Mouse (Mus musculus) adrenal gland, postnatal 14 days (tissue): ENCODE results near the gene Rsph10b. TPM values are rescaled to one million over a fixed set of nuclear protein-coding genes. Genes with fewer than 3 reads are reported as not detected.

ENCODE experiments used
- DNase-seq: peaks from one replicate; pipeline ENCODE4 v3.0.0; 2021; ENCODE audit warnings: mixed read lengths
- long read RNA-seq, 2 experiments: library from polyadenylated mRNA; stranded (forward); transcript quantifications; one replicate each; pipeline ENCODE4 v2.0.0; 2021
- total RNA-seq: library from RNA; stranded (reverse); gene quantifications from 2 replicates; pipeline ENCODE4 v1.2.3, GENCODE M21; 2021

The Rsph10b gene
- total RNA-seq = 1.3 and 1.7 TPM in 2 replicates
- long read RNA-seq, experiment 1, partial matches to known transcripts = 0 of 3 reads
- long read RNA-seq, experiment 1, other reads (novel, unspliced or antisense) = 3 of 3 reads
- long read RNA-seq, experiment 2 = 0 reads

DNA sequence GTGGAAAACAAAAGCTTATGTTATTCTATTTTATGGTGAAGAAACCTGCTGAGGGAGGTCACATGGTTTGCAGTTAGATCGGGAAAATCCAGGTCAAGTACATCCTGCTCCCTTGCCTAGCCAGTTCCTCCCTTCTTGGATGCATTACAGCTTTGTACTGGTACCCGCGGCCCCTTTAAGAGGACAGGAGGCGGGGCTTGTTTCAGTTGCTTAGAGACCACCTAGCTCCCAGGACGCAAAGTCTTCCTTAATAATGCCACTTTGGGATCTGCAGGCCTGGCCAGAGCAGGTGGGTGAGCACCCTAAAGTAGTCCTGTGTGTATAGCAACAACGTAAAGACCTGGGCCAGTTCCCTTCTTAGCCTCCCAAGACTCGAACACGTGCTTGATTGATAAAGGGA, at the start of gene Rsph10b:
Rsph10b (plus strand) TSS at position 205 of the 400 bp plus-strand sequence.
- peak; percentile 50 for DNase-seq

DNA sequence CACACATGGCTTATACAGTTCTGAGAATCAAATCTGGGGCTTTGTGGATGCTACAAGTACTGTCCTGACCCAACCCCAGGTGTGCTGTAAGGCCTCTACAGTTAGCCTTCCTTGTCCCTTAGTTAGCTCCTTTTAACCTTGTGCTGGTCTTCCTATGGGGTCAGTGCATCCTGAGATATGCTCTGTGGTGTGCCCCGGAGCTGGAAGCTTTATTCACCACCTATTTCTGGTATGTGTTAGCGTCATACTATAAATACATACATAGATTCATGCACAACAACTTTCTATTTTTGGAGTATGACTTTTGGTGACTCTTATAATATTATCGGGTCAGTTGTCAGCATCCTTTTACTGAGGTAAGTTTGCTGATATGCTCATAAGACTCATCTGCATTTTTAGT, 47.6 kb upstream of the Rsph10b start:
- no peak for DNase-seq

DNA sequence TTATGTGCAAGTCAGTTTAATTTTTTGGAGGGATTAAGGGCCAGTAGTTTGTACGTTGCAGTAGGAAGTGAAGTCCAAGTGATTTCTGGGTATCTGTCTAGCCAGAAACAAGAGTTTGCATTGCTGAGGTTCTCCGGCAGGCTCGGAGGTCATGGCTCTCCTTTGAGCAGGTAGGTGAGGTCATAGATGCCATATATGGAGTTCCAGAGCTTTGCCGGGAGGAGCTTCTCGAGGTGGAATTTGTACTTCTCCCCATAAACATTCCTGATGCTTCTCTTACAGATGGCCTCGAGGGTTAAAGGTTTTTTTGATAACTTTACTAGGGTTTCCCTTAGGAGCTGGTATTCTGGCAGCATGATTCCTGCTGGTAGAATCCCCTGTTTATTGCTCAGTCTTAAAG, 42.1 kb upstream of the Rsph10b start:
- no peak for DNase-seq

DNA sequence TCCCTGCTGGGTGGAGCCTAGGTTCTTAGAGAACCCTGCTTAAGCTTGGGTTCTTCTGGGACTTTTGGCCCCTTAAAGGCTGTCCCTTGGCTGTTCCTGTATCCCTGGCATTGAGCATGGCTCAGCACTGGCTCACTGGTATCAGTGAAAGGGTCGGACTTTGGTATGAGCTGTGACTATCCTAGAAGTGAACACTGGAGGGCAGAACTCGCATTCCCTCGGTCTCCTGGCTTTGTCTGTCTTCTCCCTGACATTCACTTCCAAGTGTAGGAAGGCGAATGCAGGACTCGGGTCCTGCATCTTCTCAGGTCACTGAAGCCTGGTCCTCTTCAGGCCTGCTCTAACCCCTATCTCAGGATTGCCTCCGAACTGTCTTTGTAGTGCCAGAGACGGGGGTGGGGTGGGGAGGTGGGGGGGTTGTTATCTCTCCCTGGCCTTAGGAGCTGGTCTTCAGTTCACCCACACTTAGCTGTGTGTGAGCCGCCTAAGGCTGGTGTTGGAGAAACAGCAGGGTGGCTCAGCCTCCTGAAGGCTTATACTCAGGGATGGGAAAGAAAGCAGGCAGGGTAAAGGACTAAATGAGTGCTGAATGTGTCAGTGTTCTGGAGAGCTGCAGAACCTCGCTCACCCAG, 40.5 kb upstream of the Rsph10b start:
- DNase-seq = no peak

DNA sequence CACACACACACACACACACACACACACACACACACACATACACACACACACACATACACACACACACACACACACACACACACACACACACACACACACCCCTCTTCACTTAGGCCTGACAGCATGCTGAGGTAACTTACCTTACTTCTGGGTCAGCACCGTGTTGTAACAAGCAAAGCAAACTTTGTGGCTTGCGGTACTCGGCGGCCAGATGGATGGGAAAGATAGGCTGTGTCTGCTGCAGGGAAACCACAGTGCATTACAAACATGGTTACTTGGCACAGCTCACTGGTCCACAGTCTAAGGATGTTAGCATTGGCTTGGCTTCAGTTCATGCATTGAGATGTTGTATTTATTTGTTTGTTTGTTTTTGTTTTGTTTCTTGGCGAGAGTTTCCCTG, 39.4 kb upstream of the Rsph10b start:
- no peak for DNase-seq

DNA sequence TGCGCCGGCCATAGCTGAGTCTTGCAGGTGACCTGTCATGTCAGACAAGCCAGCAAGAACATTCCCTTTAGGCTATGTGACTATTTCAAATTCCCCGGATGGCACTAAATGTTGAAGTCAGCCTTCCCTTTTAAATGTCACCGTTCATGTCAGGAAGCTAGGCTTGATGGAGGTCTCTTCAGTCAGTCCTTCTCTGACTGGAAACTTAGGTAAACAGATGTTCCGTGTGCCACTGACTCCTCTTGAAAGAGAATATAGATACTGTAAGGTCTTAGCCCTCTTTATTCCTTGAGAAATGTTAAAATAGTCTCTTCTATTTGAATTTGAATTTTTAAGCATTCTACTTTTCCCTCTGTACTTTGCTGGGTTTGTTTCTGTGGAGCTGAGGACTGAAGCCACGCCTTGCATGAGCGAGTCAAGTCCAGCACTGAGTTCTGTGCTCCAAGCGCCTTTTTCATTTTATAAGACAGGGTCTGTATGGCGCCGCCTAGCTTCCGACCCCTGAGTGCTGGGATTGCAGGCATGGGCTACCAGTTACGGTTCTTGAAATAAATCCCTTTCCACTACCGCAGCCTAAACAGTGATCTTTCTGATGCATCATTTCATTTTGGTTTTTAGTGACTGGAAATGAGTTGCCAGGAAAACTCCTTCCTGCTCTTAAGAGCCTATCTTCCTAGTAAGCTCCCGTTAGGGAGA, 35.1 kb upstream of the Rsph10b start, which contains the start of gene Ankrd61:
Ankrd61 (minus strand) TSS at position 51 of the 696 bp plus-strand sequence.
- no peak for DNase-seq

DNA sequence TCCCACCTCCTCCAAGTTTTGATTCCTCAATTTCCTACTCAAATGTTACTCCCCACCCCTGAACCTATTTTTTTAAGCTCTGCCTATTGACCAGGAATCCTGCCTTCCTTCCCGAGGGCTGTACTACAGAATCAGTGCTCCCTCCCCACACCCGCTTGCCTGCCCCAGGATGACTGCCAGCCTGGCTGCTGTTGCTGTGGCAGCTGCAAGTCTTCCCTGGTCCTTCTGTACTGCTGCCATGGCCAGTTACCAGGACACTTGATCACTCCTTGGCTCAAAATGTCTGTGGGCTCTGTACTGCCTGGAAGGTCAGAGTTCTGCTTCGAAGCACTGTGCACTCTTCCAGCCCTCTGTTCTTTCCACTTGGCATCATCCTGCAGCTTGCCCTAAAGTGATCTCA, 30.7 kb upstream of the Rsph10b start:
- peak; percentile 16 for DNase-seq

DNA sequence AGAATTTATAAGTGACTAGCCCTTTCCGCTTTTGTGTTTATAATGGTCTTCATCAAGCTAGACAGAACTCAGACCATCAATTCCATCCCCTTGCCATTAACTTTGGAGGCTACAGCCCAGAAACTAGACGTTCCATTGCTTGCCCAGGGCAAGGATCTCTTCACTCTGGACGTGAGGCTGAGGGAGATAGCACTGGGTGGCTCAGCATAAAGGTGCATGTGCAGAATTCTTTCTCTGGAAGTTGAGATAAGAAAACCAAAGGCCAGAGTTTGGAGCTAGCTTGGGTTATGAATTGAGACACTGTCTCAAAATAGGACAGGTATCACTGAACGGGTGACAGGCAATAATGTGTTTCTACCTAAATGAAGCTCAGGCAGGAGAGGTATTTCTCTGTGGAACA, 29.0 kb upstream of the Rsph10b start:
- no peak for DNase-seq

DNA sequence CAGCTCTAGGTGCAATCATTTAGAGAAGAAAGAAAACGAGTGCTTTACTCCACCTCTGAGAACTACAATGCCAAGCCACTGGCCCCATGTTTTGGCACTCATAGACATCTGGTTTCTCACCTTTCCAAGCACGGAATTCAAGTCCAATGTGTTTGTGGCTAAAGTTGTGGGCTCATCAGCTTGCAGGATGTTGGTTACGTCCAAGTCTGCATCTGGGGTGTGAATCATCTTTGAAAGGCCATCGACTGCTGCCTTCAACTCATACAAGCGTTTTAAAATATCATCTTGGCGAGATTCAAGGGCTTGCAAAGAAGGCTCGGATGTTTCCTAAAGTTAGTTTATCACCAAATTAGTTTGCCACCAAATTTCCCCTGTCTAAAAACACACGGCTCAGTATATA, 26.4 kb upstream of the Rsph10b start:
- DNase-seq = no peak

DNA sequence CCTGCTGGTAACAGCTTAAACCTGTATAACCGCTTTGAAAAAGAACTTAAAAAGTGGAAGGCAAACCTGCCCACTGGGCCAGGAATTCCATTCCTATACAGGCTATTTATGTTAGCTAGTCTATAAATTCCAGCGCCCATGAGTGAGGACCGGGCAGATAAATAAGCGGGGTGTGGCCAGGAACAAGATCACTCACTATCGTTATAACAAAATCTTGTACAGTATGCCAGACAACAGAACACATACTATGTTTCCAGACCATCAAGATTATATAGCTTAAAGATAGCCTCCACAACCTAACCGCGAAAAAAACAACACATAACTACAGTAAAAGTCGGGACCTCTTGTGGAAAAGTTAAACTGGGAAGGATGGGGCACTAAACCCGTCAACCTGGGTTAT, 23.9 kb upstream of the Rsph10b start:
- no peak for DNase-seq

DNA sequence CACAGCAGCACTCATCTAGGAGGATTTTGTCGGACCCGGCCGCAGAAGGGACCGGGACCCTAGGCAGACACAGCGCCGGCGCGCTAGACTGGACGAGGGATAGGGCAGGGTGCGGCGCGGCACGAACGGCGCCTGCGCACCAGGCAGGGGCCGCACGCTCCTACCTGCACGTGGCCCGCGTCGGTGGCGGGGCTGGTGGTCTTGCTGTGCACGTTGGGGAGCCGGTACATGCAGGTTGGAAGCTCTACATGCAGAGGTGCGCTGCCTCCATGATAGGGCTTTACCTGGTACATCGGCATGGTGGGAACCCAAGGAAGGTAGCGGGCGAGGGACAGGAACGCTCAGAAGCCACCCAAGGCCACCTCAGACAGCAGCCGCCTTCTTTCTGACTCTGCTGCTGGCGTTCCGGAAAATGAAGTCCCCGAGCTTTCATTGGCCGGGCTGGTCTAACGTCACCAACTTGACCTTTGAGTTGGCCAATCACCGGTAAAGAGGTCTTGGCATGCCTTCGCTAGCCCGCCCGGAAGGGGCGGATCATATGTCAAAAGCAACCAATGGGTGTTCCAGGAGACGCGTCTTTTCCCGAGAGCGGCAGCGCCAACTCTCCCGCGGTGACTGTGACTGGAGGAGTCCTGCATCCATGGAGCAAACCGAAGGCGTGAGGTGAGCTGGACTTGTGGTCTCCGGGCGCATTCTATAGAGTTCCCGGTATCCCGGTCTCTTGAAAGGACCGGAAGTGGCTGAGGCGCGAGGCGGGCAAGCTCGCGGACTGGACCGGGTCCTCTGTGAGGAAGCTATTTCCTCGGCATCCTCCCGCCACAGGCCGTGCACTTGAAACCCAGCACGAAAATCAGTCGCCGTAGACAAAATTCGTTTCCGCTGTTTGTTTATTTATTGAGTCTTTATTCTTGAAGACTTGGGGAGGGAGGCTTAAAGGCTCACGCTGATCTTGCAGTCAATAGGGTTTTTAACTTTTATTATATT, 23.1 kb upstream of the Rsph10b start, which contains the start of the genes Aimp2 and Pms2:
Aimp2 (minus strand) TSS at position 431 of the 984 bp plus-strand sequence.
Pms2 (plus strand) TSS at position 548 of the 984 bp plus-strand sequence.
- DNase-seq = peak; percentile 97

DNA sequence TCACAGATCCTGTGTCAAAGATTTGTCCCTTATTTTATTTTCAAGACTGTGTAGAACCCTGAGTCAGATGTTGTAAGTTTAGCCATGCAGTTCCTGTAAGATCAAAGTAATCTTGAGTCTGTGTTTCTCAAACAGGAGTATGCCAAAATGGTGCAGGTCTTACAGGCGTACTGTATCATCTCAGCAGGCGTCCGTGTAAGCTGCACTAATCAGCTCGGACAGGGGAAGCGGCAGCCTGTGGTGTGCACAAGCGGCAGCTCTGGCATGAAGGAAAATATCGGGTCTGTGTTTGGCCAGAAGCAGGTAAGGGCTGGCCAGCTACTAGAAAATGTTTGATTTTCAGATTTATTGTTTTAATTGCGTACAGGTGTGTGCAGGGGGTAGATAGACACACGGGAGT, 16.6 kb upstream of the Rsph10b start:
- DNase-seq = no peak

DNA sequence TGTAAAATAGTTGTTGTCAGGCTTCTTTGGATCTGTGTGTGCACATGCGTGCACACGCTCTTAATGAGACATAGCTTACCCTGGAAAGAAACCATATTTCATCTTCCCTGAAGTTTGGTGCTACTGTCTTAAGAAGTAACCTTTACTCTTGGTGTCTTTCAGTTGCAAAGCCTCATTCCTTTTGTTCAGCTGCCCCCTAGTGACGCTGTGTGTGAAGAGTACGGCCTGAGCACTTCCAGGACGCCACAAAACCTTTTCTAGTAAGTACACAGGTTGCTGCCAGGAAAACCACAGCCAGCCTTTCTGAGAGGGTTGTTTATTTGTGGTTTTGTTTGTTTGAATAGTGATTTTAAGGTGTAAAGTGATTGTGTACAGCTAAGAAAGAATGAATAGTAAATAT, 15.4 kb upstream of the Rsph10b start:
- DNase-seq = peak; percentile 77

DNA sequence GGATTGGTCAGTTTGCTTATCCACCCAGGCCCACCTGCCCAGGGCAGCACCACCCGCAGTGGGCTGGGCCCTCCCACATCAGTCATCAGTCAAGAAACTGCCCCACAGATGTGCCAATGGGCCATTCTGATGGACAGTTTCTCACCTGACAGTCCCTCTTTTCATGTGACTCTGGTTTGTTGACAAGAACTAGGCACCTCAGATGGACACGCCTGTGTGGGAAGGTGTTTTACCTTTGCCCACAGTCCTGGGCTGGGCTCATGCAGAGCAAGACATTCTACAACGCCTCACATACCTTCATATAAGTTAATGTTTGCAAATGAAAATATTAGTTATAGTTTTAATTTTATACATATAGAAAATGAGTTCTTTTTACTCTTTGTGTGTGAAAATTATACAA, 14.7 kb upstream of the Rsph10b start:
- no peak for DNase-seq

DNA sequence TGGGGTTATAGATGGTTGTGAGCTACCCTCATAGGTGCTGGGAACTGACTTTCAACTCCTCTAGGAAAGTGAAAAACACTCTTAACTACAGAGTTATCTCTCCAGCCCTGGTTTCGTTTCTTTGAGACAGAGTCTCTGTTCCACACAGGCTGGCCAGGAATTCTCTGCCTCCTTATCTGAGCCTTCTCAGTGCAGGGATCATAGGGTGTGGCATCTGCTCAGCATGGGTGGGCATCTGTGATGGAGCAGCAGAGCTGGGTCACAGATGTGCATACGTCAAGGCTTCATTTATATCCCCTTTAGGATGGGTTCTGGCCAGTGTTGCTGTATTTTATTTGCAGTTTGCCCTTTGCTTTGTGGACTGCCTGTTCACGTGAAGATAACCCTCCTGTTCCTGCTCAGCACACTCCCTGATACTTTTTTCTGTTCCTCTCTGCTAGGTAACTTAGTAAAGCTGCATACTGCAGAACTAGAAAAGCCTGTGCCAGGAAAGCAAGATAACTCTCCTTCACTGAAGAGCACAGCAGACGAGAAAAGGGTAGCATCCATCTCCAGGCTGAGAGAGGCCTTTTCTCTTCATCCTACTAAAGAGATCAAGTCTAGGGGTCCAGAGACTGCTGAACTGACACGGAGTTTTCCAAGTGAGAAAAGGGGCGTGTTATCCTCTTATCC, 7.9 kb upstream of the Rsph10b start:
- no peak for DNase-seq

DNA sequence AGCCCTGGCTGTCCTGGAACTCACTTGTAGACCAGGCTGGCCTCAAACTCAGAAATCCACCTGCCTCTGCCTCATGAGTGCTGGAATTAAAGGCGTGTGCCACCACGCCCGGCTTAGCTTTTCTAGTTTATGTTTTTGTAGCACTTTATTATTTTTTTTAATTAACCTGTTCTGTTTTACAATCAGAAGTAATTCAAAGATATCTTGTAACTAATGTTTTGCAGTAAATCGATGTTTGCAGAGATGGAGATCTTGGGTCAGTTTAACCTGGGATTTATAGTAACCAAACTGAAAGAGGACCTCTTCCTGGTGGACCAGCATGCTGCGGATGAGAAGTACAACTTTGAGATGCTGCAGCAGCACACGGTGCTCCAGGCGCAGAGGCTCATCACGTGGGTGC, 5.0 kb upstream of the Rsph10b start, which contains the start of gene Gm42421:
Gm42421 (plus strand) TSS at position 301 of the 400 bp plus-strand sequence.
- no peak for DNase-seq

DNA sequence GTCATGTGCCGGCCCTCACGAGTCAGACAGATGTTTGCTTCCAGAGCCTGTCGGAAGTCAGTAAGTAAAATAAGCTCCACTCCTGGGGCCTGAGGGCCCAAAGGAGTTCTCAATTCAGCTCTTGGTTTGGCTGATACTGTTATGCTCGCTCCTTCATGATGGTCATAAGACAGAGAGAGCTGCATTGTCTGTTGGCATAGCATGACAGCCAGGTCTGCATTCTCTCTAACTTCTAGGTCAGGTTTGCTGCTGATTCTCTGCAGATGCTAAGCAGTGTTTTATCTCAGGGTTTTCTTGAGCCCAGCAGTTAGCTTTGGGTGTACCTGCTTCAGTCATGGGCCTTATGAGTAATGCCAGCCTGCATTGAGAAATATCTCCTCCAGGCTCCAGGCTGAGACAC, 3.5 kb upstream of the Rsph10b start:
- DNase-seq = no peak

DNA sequence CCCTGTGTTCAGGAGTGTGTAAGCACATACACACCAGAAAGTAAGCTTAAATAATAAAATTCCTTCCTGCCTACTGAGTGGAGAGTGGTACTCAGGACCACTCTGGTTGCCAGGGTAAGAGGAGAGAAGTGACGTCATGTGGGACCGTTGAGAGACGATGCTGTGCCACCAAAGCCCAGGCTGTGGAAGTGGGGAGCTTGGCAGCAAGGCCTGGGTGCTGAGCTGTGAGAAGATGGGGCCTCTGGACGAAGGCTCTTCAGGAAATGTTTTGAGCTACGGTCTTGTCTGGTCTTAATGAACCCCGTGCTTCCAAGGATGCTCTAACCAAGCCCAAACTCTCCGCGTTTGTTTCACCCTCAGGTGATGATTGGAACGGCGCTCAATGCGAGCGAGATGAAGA, 2.2 kb upstream of the Rsph10b start:
- DNase-seq = no peak

DNA sequence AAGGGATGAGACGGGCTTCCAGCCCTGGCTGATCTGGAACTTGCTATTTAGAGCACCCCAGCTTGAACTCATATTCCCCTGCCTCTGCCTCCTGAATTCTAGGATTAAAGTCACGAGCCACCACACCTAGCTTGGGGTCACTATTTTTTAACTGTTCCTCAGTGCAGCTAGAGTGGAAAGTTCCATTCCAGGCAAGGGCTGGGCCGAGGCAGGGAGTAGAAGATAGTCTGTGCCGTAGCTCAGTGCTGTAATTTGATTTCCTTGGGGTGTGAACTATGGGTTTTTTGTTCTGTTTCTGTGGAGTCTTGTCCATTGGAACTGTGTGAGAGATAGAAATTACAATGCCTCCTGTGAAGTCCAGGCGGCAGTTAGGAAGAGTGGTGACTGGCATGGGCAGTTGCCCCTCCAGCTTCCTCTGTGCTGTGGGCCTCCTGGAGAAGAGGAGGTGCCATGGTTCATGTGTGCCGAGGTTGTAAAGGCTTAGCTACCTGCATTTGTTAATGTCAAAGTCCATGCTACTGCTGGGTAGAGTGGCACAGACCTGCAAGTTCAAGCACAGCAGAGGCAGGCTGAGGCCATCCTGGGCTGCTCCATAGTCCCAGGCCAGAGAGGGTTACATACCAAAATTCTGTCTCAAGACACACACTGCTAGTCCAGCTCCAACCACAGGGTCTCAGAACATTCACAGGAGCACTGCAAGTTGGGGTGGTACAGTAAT, 813 bp upstream of the Rsph10b start:
- DNase-seq = no peak

DNA sequence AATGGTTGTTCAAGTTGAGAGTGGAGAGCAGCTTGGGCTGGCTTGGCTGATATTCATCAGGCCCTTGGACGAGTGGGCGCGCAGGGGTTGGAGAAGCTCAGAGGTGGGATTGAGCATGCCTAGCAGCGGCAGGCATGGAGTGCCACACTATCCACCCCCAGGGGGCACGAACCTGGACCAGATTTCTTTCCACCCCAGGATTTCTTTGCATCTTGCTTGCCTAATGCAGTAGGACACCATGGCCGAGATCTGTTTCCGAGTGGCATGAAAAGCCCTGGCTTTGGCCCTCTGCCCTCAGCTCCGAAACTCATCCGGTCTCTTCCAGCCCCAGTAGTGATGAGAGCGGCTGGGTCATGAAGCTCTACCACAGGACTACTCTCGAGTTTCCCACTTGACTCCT, 579 bp downstream of the Rsph10b start:
- DNase-seq = no peak

DNA sequence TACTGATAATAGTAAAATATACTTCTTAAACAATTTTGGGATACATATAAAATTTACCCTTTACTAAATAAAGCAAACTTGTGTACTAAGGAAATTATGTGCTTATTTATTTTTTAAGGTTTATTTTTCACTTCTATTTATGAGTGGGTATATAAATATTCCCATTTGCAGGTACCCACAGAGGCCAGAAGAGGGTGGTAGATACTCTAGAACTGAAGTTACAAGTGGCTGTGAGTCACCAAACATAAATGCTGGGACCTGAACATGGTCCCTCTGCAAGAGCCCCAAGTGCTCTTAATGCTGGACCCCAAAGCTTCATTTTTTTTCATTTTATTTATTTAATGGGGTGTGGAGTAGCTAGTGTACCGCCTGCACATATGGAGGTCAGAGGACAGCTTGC, 1.0 kb downstream of the Rsph10b start:
- no peak for DNase-seq
